ENCODE assay signal across 19 mouse cellular contexts in genomic region chr7:137713856-137714255, GRCm38 (mm10).
DNase-seq lines count a peak whose midpoint lies in the region; ATAC-seq lines count a peak whose summit lies in the region.
"Had no signal": no experiment of that assay in that cellular context is flagged by ENCODE, and none has a peak within 500 bp of the region (broad histone marks: within the 10 kb centered on the region; RNA-seq: fewer than 3 reads in every experiment).

No protein-coding gene starts in this region.

- no peak for DNase-seq in embryonic facial prominence, embryonic 10.5 days (ENCODE audit: low spot score)
- no peak for DNase-seq in hindbrain, embryonic 11.5 days (ENCODE audit: low spot score)
- peak; percentile 15 for DNase-seq in left cerebral cortex, postnatal 4 days
- no peak for DNase-seq in left cerebral cortex, postnatal 14 days (ENCODE audit: low spot score in 2 of 2)
- no peak for DNase-seq in lung, postnatal 10 days
- DNase-seq: adrenal gland, adult 8-10 months; adrenal gland, postnatal 25 days; cerebellum, adult 11-12 months; cerebellum, adult 8-10 months had no signal

- H3K4me3 ChIP-seq in embryonic facial prominence, embryonic 13.5 days: no peak overlapping the region
- no peak overlapping the region for H3K4me3 ChIP-seq in embryonic facial prominence, embryonic 10.5 days
- H3K4me3 ChIP-seq in hindbrain, embryonic 13.5 days: no peak overlapping the region
- H3K4me3 ChIP-seq in hindbrain, embryonic 11.5 days (ENCODE audit: low read depth, low read length): no peak overlapping the region
- H3K4me3 ChIP-seq in lung, embryonic 15.5 days: no peak overlapping the region
- H3K4me3 ChIP-seq: embryonic facial prominence, embryonic 12.5 days; forebrain, embryonic 10.5 days; heart, adult 2 months; heart, embryonic 10.5 days had no signal

- H3K27me3 ChIP-seq in embryonic facial prominence, embryonic 13.5 days: no peaks in the 10 kb centered on the region
- no peaks in the 10 kb centered on the region for H3K27me3 ChIP-seq in embryonic facial prominence, embryonic 10.5 days (replicated peaks; ENCODE audit: low read depth, poor library complexity, severe bottlenecking)
- H3K27me3 ChIP-seq in hindbrain, embryonic 13.5 days: no peaks in the 10 kb centered on the region
- no peaks in the 10 kb centered on the region for H3K27me3 ChIP-seq in hindbrain, embryonic 11.5 days (ENCODE audit: control insufficient read depth, insufficient read depth, low read length)
- H3K27me3 ChIP-seq in lung, embryonic 15.5 days: no peaks in the 10 kb centered on the region
- H3K27me3 ChIP-seq: embryonic facial prominence, embryonic 12.5 days had no signal

- no peaks in the 10 kb centered on the region for H3K9me3 ChIP-seq in embryonic facial prominence, embryonic 13.5 days
- no peaks in the 10 kb centered on the region for H3K9me3 ChIP-seq in embryonic facial prominence, embryonic 10.5 days
- no peaks in the 10 kb centered on the region for H3K9me3 ChIP-seq in hindbrain, embryonic 13.5 days
- no peaks in the 10 kb centered on the region for H3K9me3 ChIP-seq in hindbrain, embryonic 11.5 days (ENCODE audit: control insufficient read depth, low read length)
- no peaks in the 10 kb centered on the region for H3K9me3 ChIP-seq in lung, embryonic 15.5 days
- H3K9me3 ChIP-seq: embryonic facial prominence, embryonic 12.5 days; forebrain, embryonic 10.5 days; heart, embryonic 10.5 days had no signal

- H3K9ac ChIP-seq in embryonic facial prominence, embryonic 13.5 days: no peak overlapping the region
- no peak overlapping the region for H3K9ac ChIP-seq in hindbrain, embryonic 13.5 days
- H3K9ac ChIP-seq in hindbrain, embryonic 11.5 days (ENCODE audit: low read depth, low read length): no peak overlapping the region
- no peak overlapping the region for H3K9ac ChIP-seq in lung, embryonic 15.5 days
- H3K9ac ChIP-seq: embryonic facial prominence, embryonic 12.5 days had no signal

- 59% methylated on average over 3 of the region's 3 CpGs for WGBS in embryonic facial prominence, embryonic 13.5 days
- WGBS in embryonic facial prominence, embryonic 10.5 days: 64% methylated on average over 3 of the region's 3 CpGs
- 81% methylated on average over 3 of the region's 3 CpGs for WGBS in hindbrain, embryonic 13.5 days
- 74% methylated on average over 3 of the region's 3 CpGs for WGBS in hindbrain, embryonic 11.5 days
- WGBS in lung, embryonic 15.5 days: 58% methylated on average over 3 of the region's 3 CpGs

- H3K4me1 ChIP-seq in embryonic facial prominence, embryonic 13.5 days: peaks cover 32% of the 10 kb centered on the region
- H3K4me1 ChIP-seq in embryonic facial prominence, embryonic 10.5 days: peaks cover 20% of the 10 kb centered on the region
- H3K4me1 ChIP-seq in hindbrain, embryonic 13.5 days (replicated peaks): peaks cover 27% of the 10 kb centered on the region
- H3K4me1 ChIP-seq in hindbrain, embryonic 11.5 days (replicated peaks; ENCODE audit: control insufficient read depth, insufficient read depth, low read length): 0 out of 2 replicates have a peak, but pooled peaks cover 2% of the 10 kb centered on the region
- H3K4me1 ChIP-seq in lung, embryonic 15.5 days: peaks cover 31% of the 10 kb centered on the region
- H3K4me1 ChIP-seq: forebrain, embryonic 10.5 days; heart, embryonic 10.5 days had no signal

- H3K36me3 ChIP-seq in embryonic facial prominence, embryonic 13.5 days: no peaks in the 10 kb centered on the region
- H3K36me3 ChIP-seq in embryonic facial prominence, embryonic 10.5 days (replicated peaks): no peaks in the 10 kb centered on the region
- H3K36me3 ChIP-seq in hindbrain, embryonic 13.5 days: no peaks in the 10 kb centered on the region
- no peaks in the 10 kb centered on the region for H3K36me3 ChIP-seq in hindbrain, embryonic 11.5 days (ENCODE audit: control insufficient read depth, insufficient read depth, low read length)
- no peaks in the 10 kb centered on the region for H3K36me3 ChIP-seq in lung, embryonic 15.5 days
- H3K36me3 ChIP-seq: embryonic facial prominence, embryonic 12.5 days; forebrain, embryonic 10.5 days; heart, embryonic 10.5 days had no signal

- H3K27ac ChIP-seq in embryonic facial prominence, embryonic 13.5 days: peak overlapping the region; percentile 22; the same call in 1 of the 2 replicates
- no peak overlapping the region for H3K27ac ChIP-seq in embryonic facial prominence, embryonic 10.5 days (replicated peaks)
- peak overlapping the region; percentile 32; the same call in 1 of the 2 replicates for H3K27ac ChIP-seq in hindbrain, embryonic 13.5 days
- H3K27ac ChIP-seq in hindbrain, embryonic 11.5 days (ENCODE audit: low read depth, low read length): no peak overlapping the region
- H3K27ac ChIP-seq in lung, embryonic 15.5 days: peak overlapping the region; percentile 56; the same call in 1 of the 2 replicates
- H3K27ac ChIP-seq: embryonic facial prominence, embryonic 12.5 days; forebrain, embryonic 10.5 days; heart, adult 2 months; heart, embryonic 10.5 days had no signal

- intact Hi-C loops in left cerebral cortex, postnatal 4 days (cut with DNase I): no loop called here
- intact Hi-C loops in left cerebral cortex, postnatal 14 days (cut with DNase I): no loop called here

- no peak for ATAC-seq in embryonic facial prominence, embryonic 13.5 days (ENCODE audit: insufficient number of reproducible peaks, insufficient read depth, low FRiP score, low TSS enrichment, low read depth)
- ATAC-seq in hindbrain, embryonic 13.5 days (ENCODE audit: low FRiP score): no peak
- ATAC-seq in hindbrain, embryonic 11.5 days (ENCODE audit: low FRiP score): no peak
- 0 out of 2 replicates have a peak, but pooled peaks have one; percentile 2 for ATAC-seq in lung, embryonic 15.5 days (ENCODE audit: borderline replicate concordance, extremely low read depth, low FRiP score, low TSS enrichment)
- ATAC-seq: activated CD4-positive, CD25-positive, alpha-beta regulatory T cell, adult 4 months; forebrain, embryonic 14.5 days; intestine, postnatal 0 days had no signal

- H3K4me2 ChIP-seq in embryonic facial prominence, embryonic 13.5 days: no peak overlapping the region
- no peak overlapping the region for H3K4me2 ChIP-seq in hindbrain, embryonic 13.5 days
- no peak overlapping the region for H3K4me2 ChIP-seq in hindbrain, embryonic 11.5 days (replicated peaks; ENCODE audit: low read depth, low read length)
- H3K4me2 ChIP-seq in lung, embryonic 15.5 days: no peak overlapping the region
- H3K4me2 ChIP-seq: embryonic facial prominence, embryonic 12.5 days had no signal

Comparison
In these comparisons a context has a peak if more than half of its experiments do, and no peak if none do; other contexts are left out.
1. H3K27ac ChIP-seq: peak in embryonic facial prominence, embryonic 13.5 days (single experiment), hindbrain, embryonic 13.5 days (single experiment) and lung, embryonic 15.5 days (single experiment); none in embryonic facial prominence, embryonic 10.5 days (single experiment) and hindbrain, embryonic 11.5 days (single experiment).